Mouse (Mus musculus) bone marrow macrophage, adult 2 months (primary cell): Measurements from ENCODE around the gene Ifngr1.

Source experiments
- CTCF ChIP-seq: IDR thresholded peaks from 2 replicates; pipeline ENCODE4 v1.5.1; 2012; ENCODE audit warnings: low read depth, mild to moderate bottlenecking, low read length, moderate library complexity
- POLR2A ChIP-seq: IDR thresholded peaks from 2 replicates; pipeline ENCODE4 v1.6.1; 2012; ENCODE audit warnings: mild to moderate bottlenecking, low read depth, low read length, borderline replicate concordance

- TF ChIP-seq CTCF: no peak
- no peak for TF ChIP-seq POLR2A
Observed at GRCm38 (mm10) chr10:19584846-19585245, 6.9 kb upstream of the Ifngr1 start.
